Mouse (Mus musculus) thymus, postnatal 36 days (tissue): ENCODE measurements around the gene Fgfr2.

Experiments used
- DNase-seq, 2 experiments: peaks; one replicate each; pipeline ENCODE4 v3.0.0; 2022; ENCODE audit warnings: mixed read lengths in 2 of 2

Fgfr2 gene

DNA sequence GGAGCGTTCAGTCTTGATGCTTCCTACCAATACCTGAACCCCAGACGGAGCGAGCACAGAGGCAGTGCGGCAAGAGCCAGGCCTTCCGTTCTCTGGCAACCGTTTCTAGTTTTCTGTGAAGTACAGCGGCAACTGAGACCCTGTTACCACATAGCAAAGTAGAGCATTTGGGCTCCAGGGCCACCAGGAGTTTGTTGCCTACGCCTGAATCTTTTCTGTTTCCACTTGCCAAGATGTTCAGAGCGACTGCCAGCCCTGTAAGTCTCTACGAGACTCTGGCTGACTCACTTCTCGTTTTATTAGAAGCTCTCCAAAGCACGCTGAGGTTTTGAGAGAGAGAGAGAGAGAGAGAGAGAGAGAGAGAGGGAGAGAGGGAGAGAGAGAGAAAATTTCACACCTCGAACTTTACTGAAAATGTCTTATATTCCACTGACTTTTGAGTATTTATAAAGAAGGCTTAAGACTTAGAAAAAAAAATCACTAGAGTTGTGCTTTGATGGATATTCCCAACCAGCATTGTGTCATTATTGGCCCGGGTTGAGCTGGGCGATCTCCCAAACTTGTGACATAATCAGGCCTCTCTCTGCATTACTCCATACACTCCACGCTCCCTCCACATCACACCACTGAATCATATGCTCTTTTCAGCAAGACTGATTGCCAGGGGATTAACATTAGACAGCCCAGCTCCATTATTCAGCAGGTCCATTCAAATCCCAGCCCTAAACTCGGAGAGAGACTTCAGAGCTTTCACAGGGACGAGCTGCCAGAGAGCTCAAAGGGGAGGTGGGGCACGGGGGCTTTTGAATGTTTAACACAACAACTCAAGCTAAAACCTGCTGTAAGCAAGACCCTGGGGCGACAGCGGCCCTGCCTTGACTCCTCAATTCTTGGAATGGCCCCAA lies 2907.6 kb downstream of the Fgfr2 start:
- DNase-seq = no peak

DNA sequence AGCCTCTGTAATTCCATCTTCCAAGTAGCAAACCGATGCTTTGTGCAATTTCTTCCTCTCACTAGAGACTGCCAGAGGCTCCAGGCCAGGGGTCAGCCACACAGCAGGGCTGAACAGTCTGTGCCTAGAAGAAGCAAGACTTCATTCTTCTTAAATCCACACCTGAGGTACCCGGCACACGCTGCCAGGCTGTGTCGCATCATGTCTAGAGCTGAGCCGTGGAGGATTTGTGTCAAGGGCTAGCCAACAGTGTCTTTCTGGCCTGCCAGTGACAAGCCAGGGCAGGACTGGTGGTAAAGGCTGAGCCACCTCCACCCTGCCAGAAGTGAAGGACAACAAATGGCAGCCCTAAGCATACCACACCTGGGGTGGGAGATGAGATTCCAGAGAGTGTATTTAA lies 2910.0 kb downstream of the Fgfr2 start:
- no peak for DNase-seq

DNA sequence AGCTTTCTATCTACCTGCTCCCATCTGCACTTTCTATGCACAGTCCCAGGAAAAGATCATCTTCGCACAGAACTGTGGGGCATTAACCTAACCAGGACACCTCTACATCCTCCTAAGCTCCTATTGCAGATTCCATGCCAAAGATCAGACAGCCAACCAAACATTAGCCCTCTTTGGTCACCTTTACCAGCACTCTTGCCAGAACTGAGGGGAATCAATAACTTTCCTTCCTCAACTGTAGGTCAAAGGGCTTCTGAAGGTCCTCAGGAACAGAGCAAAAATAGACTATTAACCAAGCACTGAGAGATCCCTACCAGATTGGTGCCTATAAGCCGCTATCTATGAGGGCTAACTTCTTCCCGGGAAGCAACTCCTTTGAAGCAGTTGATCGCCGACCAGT lies 2911.7 kb downstream of the Fgfr2 start:
- DNase-seq = no peak

DNA sequence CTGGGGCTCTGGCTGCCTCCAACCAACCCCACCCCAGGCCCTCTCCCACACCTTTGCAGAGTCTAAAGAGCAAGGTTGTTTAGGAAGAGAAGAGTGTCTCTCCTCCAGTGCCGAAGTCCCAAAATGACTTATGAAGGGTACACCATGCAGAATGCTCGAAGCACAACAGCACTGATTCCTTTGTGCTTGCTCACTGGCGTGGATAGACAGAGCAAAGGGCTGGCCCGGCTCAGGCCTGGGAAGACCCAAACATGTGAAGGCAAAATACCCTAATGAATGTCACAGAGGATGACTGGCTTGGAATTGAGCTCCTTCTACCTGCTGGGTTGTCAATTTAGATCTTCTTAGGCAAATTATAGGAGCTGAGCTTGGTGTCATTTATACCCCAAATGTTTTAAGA lies 2914.5 kb downstream of the Fgfr2 start:
- DNase-seq = no peak

DNA sequence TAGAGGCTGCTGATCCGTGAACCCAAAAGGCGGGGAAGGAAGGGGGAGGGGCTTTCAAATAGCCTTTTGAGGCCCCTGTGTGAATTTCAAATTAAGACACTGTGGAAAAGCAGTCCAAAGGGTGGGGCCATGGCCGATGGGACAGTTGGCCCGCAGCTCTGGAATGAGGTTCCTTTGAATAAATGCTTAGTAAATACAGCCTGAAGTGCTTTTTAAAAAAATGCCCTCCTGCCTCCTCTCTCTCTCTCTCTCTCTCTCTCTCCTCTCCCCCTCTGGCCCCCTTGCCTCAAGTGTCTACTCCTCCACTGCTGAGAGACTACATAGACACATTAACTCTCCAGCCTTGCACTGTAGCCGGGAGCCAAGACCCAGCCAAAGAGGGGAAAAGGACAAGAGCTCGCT lies 2917.0 kb downstream of the Fgfr2 start:
- no peak for DNase-seq

DNA sequence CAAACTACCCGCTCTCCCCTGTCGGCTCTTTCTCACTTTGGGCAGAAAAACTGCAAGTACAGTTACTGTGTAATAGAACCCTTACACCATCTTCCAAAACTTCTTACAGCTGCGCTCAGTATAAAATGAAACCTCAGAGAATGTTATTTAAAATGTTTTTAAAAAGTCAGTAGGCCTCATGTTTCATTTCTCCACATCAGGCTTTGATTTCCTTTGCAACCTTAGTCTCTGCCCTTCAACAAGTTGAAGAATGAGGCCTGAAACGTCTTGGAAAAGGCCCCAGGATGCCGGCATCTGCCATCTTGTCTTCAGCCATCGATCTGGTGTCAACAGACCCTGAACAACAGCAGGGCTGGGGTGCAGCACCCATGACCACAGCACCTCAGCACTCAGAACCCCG lies 2918.0 kb downstream of the Fgfr2 start:
- DNase-seq = no peak

DNA sequence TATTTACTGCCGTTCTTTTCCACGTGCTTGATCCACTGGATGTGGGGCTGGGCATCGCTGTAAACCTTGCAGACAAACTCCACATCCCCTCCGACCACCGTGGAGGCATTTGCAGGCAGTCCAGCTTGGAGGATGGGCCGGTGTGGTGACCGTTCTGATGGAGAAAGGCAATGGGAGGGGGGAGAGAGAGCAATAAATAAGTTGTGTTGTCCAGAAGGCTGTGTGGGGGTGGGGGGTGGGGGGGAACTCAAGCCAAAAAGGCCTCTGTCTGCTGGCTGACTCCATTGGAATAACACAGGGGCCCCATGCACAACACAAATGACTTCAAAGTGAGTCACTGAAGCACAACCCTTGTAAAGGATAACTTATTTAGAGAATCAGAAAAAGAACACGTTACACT lies 2922.1 kb downstream of the Fgfr2 start:
- no peak for DNase-seq

DNA sequence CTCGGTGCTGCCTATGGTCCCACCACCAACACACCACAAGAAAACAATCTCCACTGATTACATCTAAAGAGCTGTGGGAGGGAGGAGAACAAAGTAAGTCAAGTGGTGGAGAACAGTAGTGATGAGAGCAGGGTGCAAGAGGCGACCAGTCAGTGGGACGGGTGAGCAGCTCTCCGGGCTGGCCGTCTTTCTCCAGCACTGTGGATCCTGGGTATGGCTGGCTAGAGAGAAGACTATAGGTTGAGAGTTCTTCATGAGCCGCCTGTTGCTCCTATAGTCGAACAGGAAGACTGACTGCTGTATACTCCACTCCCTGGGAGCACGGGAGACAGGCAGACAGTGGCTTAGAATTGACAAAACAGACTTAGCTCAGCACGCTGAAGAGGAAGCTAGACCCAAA lies 2923.2 kb downstream of the Fgfr2 start:
- DNase-seq = no peak

DNA sequence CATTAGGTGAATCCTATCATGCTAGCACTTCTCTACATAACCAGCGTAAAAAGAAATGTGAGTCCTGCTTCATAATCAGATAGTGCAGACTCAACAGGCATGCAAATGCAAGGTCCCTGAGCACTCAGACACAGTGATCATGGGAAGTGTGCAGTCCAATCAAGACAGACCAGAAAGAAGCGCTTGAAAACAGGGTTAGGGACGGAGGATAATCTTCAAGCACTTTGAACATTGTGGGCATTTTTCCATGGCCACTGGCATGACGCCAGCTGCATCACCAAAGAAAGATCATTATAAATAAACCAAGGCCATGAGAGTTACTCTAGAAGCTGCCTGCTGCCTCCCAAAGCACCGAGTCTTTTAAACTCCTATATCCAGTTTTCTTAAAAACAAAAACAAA lies 2923.8 kb downstream of the Fgfr2 start:
- no peak for DNase-seq

DNA sequence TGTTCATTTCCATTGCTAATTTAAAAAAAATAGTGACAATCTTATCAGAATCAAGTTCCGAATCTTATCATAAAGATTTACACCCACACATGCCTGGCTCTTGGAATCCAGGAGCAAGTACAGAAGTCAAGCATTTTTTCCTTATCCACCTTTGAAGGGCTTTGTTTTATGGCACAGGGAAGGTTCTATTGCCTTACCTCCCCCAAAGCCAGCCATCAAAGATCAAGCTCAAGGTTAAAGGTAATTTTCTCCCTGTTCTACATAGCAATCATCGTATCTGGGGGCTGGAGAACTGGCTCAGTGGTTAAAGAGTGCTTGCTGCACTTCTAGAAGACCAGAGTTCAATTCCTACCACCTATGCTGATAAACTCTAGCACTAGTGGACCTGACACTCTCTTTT lies 2928.1 kb downstream of the Fgfr2 start:
- no peak for DNase-seq

DNA sequence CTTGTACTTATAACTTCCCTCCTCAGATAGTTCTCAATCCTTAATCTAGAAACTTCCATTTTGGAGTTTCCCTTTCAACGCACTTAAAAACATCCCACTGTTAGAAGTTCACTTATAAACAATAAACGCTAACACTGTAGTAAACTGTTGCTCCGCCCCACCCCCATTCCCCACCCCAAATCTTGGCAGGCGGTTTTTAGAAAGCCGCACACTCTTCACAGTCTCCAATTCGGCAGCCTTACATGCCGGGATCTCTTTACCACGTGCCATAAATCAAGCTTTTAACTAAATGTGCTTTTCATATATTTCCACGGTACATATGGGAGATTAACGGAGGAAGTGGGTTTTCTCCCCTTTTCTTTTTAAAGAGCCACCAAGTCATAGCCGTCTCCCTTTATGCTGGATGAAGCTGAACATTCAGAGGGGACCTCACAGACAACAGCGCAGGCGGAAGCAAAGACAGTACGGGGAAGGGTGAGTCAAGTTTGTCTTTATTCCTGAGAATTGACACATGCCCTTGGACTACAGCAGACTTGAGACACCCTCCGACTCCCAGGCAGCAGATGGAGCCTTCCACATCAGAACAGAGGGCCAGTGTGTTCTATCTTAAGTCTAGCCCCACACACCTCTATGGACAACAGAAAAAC lies 2932.7 kb downstream of the Fgfr2 start:
- no peak for DNase-seq

DNA sequence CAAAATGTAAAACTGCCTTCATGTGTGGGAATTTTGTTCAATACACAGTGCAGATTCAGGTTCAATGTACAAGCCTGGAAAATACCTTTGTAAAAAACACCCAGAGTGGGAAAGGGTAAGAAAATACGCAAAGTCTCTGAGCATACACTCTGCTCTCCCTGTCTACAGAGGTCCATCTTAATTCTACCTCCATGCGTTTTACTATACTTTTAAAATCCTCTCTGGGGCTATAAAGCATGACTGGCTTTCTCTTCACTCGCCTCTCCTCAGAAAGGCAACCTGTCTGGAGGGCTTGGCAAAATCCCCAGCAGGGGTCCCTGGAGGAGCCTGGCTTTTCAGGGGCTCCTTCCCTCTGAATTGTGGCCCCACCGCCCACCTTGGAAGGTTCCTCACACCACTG lies 2933.2 kb downstream of the Fgfr2 start:
- DNase-seq = no peak

DNA sequence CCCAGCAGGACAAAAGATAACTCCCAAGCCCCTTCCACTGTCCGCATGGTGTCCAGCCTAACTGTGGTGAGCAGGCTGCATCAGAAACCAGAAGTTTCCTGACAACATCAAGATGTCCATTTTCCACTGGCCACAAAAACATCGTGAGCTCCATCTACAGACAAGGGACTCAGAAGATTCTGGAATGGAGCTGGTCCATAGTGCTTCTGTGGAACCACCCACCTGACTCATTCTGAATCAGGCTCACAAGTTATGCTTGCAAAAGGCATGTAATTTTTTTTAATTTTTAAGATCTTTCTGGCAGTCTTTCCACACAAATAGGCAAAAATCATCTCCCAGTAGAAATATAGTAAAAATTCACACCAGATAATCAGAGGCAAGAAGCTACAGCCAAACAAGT lies 2935.0 kb downstream of the Fgfr2 start:
- no peak for DNase-seq

DNA sequence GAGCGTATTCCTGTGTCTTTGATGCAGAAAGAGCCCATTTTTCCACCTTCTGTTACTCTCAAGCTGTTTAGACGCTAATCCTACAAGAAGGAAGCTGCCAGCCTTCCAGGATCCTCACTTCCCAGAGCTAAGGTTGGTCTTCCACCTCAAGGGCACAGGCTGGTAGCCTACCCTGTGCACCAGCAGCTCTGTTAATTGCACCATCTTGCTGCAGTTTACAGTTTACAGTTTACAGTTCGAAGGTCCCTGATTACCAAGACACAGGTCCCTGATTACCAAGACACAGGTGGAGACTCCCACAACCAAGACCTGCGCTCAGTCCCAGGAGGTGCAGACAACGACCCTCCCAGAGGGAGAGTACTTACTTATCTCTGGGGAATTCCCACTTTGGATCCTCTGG lies 2938.3 kb downstream of the Fgfr2 start:
- DNase-seq = no peak

DNA sequence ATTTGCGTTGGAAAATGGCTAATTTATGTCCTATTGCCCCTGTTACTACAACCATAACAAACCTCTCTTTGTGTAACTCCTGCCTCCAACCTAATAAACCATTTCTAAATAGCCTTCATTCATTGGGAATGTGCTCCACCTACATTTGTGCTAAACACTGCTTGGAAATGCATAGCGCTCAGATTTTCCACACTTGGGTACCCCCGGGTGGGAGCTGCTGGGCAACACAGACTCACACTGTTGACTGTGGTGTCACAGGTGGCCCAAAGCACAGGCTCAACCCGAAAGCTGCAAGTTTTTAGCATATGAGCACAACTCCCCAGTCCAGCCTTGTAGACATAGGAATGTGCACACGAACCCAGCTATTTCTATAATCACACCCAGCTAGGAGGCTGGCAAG lies 2939.2 kb downstream of the Fgfr2 start:
- DNase-seq = no peak

DNA sequence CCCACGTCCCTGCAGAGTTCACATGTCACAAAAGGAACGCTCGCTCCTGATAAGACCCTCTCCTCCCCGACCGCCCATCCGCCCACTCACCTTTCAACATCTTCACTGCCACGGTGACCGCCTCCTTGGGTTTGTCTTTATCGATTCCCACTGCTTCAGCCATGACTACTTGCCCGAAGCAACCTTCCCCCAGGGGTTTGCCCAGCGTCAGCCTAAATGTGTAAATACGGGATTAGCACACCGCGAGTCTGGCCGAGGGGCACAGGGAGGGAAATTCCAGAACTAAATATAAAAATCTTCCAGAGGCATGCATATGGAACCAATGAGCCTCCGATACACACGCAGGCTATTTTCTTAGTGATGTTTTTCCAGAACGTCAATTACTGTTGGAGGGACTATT lies 2940.6 kb downstream of the Fgfr2 start:
- DNase-seq = no peak

DNA sequence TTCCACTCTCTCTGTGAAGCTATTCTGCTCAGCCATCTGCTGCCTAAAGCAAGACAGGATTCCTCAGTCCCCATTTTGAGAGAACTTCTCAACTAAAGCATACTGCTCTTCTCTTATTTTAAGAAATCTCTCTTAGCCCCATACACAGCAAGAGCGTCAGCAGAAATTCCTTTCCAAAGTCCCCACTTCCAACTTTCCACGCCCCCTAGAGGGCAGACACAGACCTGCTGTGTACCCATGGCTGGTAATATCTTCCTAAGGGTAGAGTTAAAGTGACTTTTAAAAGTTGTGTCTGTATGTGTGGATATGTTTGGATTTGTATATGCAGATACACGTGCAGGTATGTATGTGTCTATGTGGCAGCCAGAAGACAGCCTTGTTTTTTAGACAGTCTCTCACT lies 2944.2 kb downstream of the Fgfr2 start:
- no peak for DNase-seq

DNA sequence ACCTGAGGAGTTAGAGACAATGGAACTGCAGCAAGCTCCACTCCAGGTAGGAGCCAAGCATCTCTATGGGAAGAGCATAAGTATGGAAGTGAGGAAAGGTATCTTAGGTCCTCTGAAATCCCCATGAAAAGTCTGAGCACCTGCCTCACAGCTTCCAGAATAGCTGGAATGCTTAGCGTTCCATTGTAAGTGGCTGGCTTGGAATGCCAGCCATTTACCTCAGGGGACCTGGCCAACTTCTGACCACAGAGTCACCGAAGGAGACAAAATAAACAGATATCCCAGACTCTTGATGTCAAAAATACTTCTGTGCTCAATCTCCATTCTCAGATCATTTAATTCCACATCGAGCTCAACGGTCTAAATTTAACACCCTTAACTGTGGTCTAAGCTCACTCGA lies 2946.1 kb downstream of the Fgfr2 start:
- no peak for DNase-seq

DNA sequence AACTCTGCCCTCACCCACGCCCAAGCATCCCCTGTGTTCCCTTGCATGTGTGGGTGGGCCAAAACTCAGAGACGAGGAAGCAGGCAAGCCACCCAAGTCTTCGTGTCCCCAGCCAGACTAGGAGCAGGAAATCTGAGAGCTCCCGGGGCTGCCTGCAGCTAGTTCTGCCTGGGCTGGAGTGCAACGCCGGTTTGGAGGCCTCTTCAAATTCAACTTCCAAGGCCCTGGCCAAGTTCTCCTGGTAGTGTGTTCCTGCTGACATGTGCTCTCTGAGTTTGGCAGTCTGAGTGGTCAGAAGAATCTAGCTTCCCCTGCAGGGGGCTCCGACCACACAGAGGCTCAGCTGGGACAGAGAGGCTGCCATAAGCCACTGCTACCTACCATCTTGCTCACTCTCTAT lies 2948.6 kb downstream of the Fgfr2 start:
- no peak for DNase-seq

DNA sequence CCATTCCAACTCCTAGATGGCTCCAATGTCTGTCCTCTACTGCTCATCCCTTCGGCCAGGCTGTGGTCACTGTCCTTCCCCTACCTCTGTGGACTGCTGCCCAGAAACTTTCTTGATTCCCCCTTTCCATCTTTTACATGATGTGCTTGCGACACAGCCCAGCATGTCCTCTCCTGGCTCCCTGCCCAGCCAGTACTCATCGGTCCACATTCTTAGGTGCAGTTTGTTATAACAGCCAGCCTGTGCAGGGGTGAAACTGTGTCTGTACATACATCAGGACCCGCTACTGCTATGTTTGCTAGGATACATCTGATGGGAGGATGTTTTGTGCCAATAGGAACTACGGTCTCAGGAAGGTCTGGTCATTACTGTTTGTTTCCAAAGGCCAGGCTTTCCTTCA lies 2949.2 kb downstream of the Fgfr2 start:
- no peak for DNase-seq

DNA sequence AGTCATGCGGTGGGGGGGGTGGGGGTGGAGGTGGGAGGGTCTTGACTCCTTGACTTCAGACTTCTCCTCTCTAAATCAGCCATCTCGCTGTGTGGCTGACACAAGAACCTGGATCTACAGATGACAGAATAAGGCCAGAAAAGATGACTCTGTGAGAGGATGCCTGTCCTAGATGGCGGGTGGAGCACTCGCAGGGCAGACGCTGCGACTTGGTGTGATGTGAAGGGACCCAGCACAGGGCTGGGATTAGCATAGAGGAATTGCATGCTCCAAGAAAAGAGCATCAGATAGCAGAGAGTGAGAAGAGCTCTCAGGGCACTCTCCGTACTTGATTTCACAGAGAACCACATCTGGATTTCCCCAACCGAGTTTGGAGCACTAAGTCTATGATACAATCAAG lies 2953.0 kb downstream of the Fgfr2 start:
- no peak for DNase-seq

DNA sequence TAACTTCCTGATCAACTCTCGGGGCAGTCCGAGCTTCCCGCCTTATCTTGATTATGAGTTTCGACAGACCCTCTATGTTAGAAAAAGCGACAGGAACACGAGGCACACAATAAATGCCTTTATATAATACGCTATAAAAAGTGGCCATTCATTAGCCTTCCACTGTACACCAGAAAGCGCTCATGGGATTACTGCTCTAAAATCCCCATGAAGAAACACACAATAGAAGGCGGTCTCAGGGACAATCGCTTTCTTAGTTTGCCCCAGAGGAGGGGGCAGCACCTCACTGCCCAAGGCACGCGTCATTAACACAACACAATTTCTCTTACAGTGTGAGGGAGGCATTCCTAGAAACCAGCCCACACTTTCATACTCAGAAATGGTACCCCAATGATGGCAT lies 2954.9 kb downstream of the Fgfr2 start:
- no peak for DNase-seq

DNA sequence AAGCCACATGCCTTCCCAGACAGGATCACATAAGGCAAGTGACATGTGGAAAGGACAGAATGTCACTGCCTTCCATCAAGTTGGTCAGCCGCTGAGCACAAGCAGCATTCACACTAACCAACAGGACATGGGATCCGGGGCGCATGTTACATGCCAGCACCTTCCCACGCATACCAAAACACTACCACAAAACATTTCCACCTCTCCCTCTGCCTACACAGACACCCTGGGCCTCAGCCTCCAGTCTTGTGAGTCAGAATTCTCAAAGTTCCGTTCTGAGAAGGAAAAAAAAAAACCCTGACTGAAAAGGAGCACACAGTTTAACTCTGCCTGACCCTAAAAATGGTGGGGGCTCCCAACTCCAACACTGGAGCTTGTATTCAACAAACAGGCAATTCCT lies 2955.9 kb downstream of the Fgfr2 start:
- DNase-seq = no peak

DNA sequence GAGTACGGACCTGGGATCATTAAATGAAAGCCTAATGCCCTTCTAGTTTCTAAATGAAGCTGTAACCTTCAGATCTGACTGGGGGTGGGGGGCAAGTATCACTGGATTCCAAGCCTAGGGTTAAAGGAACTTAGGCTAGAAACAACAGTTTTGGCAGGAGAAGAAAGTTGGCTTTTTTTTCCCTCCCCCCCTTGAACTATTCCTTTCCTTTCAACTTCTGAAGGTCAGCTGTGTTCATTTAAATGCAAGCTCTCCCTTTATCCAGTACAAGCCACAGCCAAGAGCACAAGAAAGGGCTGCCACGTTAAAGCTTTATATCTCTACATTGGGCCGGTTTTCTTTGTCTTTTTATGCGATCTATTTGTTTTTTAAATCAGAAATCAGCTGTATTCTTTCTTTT lies 2957.0 kb downstream of the Fgfr2 start:
- DNase-seq = no peak

DNA sequence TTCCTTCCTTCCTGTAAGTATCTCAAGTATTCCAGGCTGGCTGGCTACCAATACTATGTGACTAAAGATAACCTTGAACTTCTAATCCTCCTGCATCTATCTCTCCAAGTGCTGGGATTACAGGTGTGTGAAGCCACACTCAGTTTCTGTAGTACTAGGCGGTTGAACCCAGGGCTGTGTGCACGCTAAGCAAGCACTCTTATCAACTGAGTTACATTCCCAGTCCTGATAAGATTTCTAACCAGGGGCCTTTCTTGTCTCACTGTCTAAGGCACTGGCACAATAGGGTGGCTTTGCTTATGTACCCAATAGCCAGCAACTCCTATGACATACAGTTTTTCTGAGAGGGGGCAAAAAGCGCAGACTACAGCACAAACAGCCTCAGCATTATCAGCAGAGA lies 2957.7 kb downstream of the Fgfr2 start:
- DNase-seq = no peak
